Mouse (Mus musculus) CH12.LX (cell line): ENCODE measurements around the gene Sbsn. TPM values are rescaled to one million over a fixed set of nuclear protein-coding genes. Genes with fewer than 3 reads are reported as not detected.

Source experiments
- DNase-seq: peaks from one replicate; pipeline ENCODE4 v3.0.0-alpha.2; 2013; ENCODE audit errors: extremely low read depth
- H3K27ac ChIP-seq: 2 replicates; pipeline ENCODE4 v1.5.1; 2012; ENCODE audit warnings: low read depth, mild to moderate bottlenecking, control low read depth, moderate library complexity; ENCODE audit not compliant: insufficient read depth
- H3K27me3 ChIP-seq: replicated peaks from 2 replicates; pipeline ENCODE3; 2012; ENCODE audit warnings: inconsistent platforms
- H3K36me3 ChIP-seq, 2 experiments: replicated peaks in 1 of 2; 2 replicates each; pipeline versions ENCODE3 to v1.6.1; 2012; ENCODE audit warnings: inconsistent platforms in 1 of 2, low read length in 1 of 2, mild to moderate bottlenecking in 1 of 2, mixed read lengths in 1 of 2, moderate library complexity in 1 of 2; ENCODE audit not compliant: control insufficient read depth in 1 of 2, insufficient read depth in 1 of 2
- H3K4me1 ChIP-seq, 2 experiments: 2 replicates each; pipeline ENCODE4 v1.6.1; 2012; ENCODE audit warnings: inconsistent platforms in 1 of 2, moderate library complexity in 1 of 2; ENCODE audit not compliant: insufficient read depth in 2 of 2, control insufficient read depth in 1 of 2
- H3K4me2 ChIP-seq: 2 replicates; pipeline ENCODE4 v1.6.1; 2012; ENCODE audit warnings: low read depth, mild to moderate bottlenecking, control low read depth; ENCODE audit not compliant: poor library complexity, insufficient read depth, severe bottlenecking
- H3K4me3 ChIP-seq, 3 experiments: fragments of 150-350 bp in 1 of 3; sonication (generic) in 1 of 3; replicated peaks in 1 of 3; 2 replicates each; pipeline versions ENCODE3 to v1.5.1; 2011 to 2012; ENCODE audit warnings: low read depth in 2 of 3, low read length in 2 of 3, mild to moderate bottlenecking in 2 of 3, moderate library complexity in 2 of 3, control low read depth in 1 of 3, improper control_type of control experiment in 1 of 3, inconsistent platforms in 1 of 3, mixed read lengths in 1 of 3; ENCODE audit not compliant: poor library complexity in 1 of 3
- H3K79me2 ChIP-seq: replicated peaks from 2 replicates; pipeline ENCODE4 v1.6.1; 2012; ENCODE audit warnings: mild to moderate bottlenecking, moderate library complexity; ENCODE audit not compliant: control insufficient read depth, poor library complexity, insufficient read depth, severe bottlenecking; ENCODE audit errors: extremely low read depth
- H3K9ac ChIP-seq: 2 replicates; pipeline ENCODE4 v1.6.1; 2012; ENCODE audit warnings: low read depth, mild to moderate bottlenecking, control low read depth, moderate library complexity; ENCODE audit not compliant: insufficient read depth
- H3K9me3 ChIP-seq: replicated peaks from 2 replicates; pipeline ENCODE3; 2012; ENCODE audit warnings: low read length, inconsistent platforms, mixed read lengths
- BHLHE40 ChIP-seq: IDR thresholded peaks from 2 replicates; pipeline ENCODE4 v1.6.1; 2011; ENCODE audit warnings: mild to moderate bottlenecking, low read depth, low read length, improper control_type of control experiment
- CTCF ChIP-seq, 2 experiments: IDR thresholded peaks in 1 of 2; conservative IDR thresholded peaks in 1 of 2; 2 replicates each; pipeline ENCODE4 v1.5.1; 2011 to 2012; ENCODE audit warnings: low read depth in 2 of 2, low read length in 2 of 2, improper control_type of control experiment in 1 of 2, inconsistent platforms in 1 of 2, mild to moderate bottlenecking in 1 of 2, moderate library complexity in 1 of 2
- ELF1 ChIP-seq: IDR thresholded peaks from 2 replicates; pipeline ENCODE4 v1.6.1; 2014; ENCODE audit warnings: low read depth, mild to moderate bottlenecking, inconsistent platforms, low read length, improper control_type of control experiment
- ETS1 ChIP-seq: conservative IDR thresholded peaks from 2 replicates; pipeline ENCODE4 v1.6.1; 2012; ENCODE audit warnings: low read depth, mild to moderate bottlenecking, inconsistent platforms, low read length, improper control_type of control experiment, moderate library complexity
- HCFC1 ChIP-seq: IDR thresholded peaks from 2 replicates; pipeline ENCODE4 v1.6.1; 2012; ENCODE audit warnings: low read depth, mild to moderate bottlenecking, inconsistent platforms, low read length, improper control_type of control experiment
- JUN ChIP-seq: IDR thresholded peaks from 2 replicates; pipeline ENCODE4 v1.6.1; 2011; ENCODE audit warnings: low read depth, mild to moderate bottlenecking, low read length, improper control_type of control experiment, moderate library complexity; ENCODE audit not compliant: insufficient read depth
- JUND ChIP-seq: conservative IDR thresholded peaks from 2 replicates; pipeline ENCODE4 v1.6.1; 2011; ENCODE audit warnings: low read depth, low read length, improper control_type of control experiment
- KAT2A ChIP-seq: IDR thresholded peaks from 2 replicates; pipeline ENCODE4 v1.6.1; 2012; ENCODE audit warnings: low read length, improper control_type of control experiment, inconsistent platforms; ENCODE audit not compliant: insufficient replicate concordance
- MAFK ChIP-seq: IDR thresholded peaks from 2 replicates; pipeline ENCODE4 v1.6.1; 2011; ENCODE audit warnings: low read length, improper control_type of control experiment; ENCODE audit not compliant: insufficient replicate concordance
- MAX ChIP-seq: IDR thresholded peaks from 2 replicates; pipeline ENCODE4 v1.6.1; 2011; ENCODE audit warnings: low read length, improper control_type of control experiment
- MEF2A ChIP-seq: IDR thresholded peaks from 2 replicates; pipeline ENCODE4 v1.6.1; 2014; ENCODE audit warnings: low read depth, mild to moderate bottlenecking, inconsistent platforms, low read length, improper control_type of control experiment, borderline replicate concordance
- MXI1 ChIP-seq: IDR thresholded peaks from 2 replicates; pipeline ENCODE4 v1.6.1; 2011; ENCODE audit warnings: mild to moderate bottlenecking, low read depth, low read length, improper control_type of control experiment
- NELFE ChIP-seq: IDR thresholded peaks from 2 replicates; pipeline ENCODE4 v1.6.1; 2011; ENCODE audit warnings: low read depth, low read length, improper control_type of control experiment
- PAX5 ChIP-seq: IDR thresholded peaks from 2 replicates; pipeline ENCODE4 v1.6.1; 2012; ENCODE audit warnings: low read length, inconsistent platforms, mixed read lengths
- POLR2A ChIP-seq: IDR thresholded peaks from 2 replicates; pipeline ENCODE4 v1.6.1; 2011; ENCODE audit warnings: low read depth, mild to moderate bottlenecking, improper control_type of control experiment, low read length
- POLR2AphosphoS2 ChIP-seq: IDR thresholded peaks from 2 replicates; pipeline ENCODE4 v1.6.1; 2011; ENCODE audit warnings: low read depth, low read length, improper control_type of control experiment
- SIN3A ChIP-seq: IDR thresholded peaks from 2 replicates; pipeline ENCODE4 v1.6.1; 2012; ENCODE audit warnings: low read length, improper control_type of control experiment, inconsistent platforms
- USF1 ChIP-seq: IDR thresholded peaks from 2 replicates; pipeline ENCODE4 v1.6.1; 2014; ENCODE audit warnings: low read depth, mild to moderate bottlenecking, inconsistent platforms, low read length, improper control_type of control experiment
- ZKSCAN1 ChIP-seq: IDR thresholded peaks from 2 replicates; pipeline ENCODE4 v1.6.1; 2012; ENCODE audit warnings: low read depth, inconsistent platforms, low read length, improper control_type of control experiment, borderline replicate concordance
- ZMIZ1 ChIP-seq: IDR thresholded peaks from 2 replicates; pipeline ENCODE4 v1.6.1; 2012; ENCODE audit warnings: low read depth, mild to moderate bottlenecking, inconsistent platforms, low read length, improper control_type of control experiment
- ZNF384 ChIP-seq: IDR thresholded peaks from 2 replicates; pipeline ENCODE4 v1.6.1; 2012; ENCODE audit warnings: low read depth, low read length, improper control_type of control experiment, inconsistent platforms
- dilution Hi-C: fragments of 300-500 bp; cut with MboI; formaldehyde crosslinking; loops from 2 replicates; pipeline ENCODE4 v1.14.3; 2020; ENCODE audit warnings: low sequenced_read_pairs; ENCODE audit not compliant: extremely low pct_unique_long_range_greater_than_20kb, extremely low pct_ligation_motif_present
- in situ Hi-C: fragments of 300-500 bp; cut with MboI; formaldehyde crosslinking; loops from 3 replicates; pipeline ENCODE4 v1.14.3; 2019; ENCODE audit warnings: low sequenced_read_pairs, low pct_ligation_motif_present, low pct_unique_long_range_greater_than_20kb, mixed read lengths
- polyA plus RNA-seq: library from polyadenylated mRNA; unstranded; fragments of >175 nt; gene quantifications from 2 replicates; pipeline ENCODE4 v1.2.1, GENCODE M21; 2012; ENCODE audit warnings: low read depth; ENCODE audit not compliant: insufficient read length
- total RNA-seq, 2 experiments: library from RNA; depleted of rRNA; stranded (reverse); fragments of 300-350 nt in 1 of 2; fragments of >200 nt in 1 of 2; gene quantifications; 2 replicates each; pipeline ENCODE4 v1.2.3; 2012 to 2014

The Sbsn gene
- total and polyA plus RNA-seq, 3 experiments, result 0.30 to 0.76 (median 0.69) TPM

DNA sequence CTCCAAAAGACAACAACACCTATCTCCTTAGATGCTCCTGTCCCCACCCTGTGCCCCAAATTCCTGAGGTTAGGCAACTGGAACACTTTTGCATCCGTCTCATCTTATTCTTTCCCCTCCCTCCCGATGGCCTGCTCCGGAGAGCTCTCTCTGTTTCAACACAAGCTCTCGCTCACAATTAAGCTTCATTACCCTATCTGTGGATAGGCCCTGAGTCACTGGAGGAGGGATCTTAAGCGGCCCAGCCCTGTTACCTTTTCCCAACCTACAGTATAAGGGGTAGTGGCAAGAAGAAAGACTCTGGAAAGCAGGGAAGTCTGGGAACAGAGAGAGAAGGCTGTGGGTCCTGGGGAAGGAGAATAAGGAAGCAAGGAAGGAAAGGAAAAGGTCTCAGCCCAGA lies 12.2 kb downstream of the Sbsn start, which contains the start of gene Dmkn:
Gene Dmkn (plus strand): TSS at position 301 of the 400 bp plus-strand sequence.
- Histone ChIP-seq H3K9ac (no peak within 1 kb of the TSS), H3K9me3 (no peaks in the 10 kb centered on the region), H3K27ac (no peak within 1 kb of the TSS), H3K4me1 (peaks cover 4 to 30% of the 10 kb centered on the region in 2 experiments; a peak in 3 of 4 replicates), H3K4me3 (no peak within 1 kb of the TSS), H3K4me2 (no peak within 1 kb of the TSS), H3K27me3 (peaks cover 2% of the 10 kb centered on the region), H3K36me3 (no peaks in the 10 kb centered on the region), H3K79me2 (no peaks in the 10 kb centered on the region)
- in situ Hi-C loops, result no loop called here
- TF ChIP-seq ZNF384, result no peak
- TF ChIP-seq JUN, result no peak
- TF ChIP-seq ZMIZ1, result no peak
- TF ChIP-seq SIN3A, result no peak
- no peak for TF ChIP-seq CTCF (conservative IDR thresholded peaks at IDR 0.05 in 1 of 2, IDR thresholded peaks at IDR 0.05 in 1 of 2; ENCODE audit: low read depth in 2 of 2, low read length in 2 of 2)
- no peak for TF ChIP-seq HCFC1
- no peak for TF ChIP-seq MAX
- TF ChIP-seq POLR2A, result no peak
- no peak for TF ChIP-seq USF1
- no peak for TF ChIP-seq MEF2A
- TF ChIP-seq ZKSCAN1, result no peak
- TF ChIP-seq POLR2AphosphoS2, result no peak
- no peak for TF ChIP-seq ETS1
- TF ChIP-seq ELF1, result no peak
- TF ChIP-seq JUND, result no peak
- no peak for TF ChIP-seq PAX5
- TF ChIP-seq BHLHE40, result no peak
- TF ChIP-seq KAT2A, result no peak
- no peak for TF ChIP-seq MAFK
- dilution Hi-C loops, result no loop called here
- DNase-seq, result no peak

GRCm38 (mm10) chr7:30765173-30765572 lies 13.9 kb downstream of the Sbsn start:
- Histone ChIP-seq H3K27me3 (peaks cover 2% of the 10 kb centered on the region), H3K36me3 (no peaks in the 10 kb centered on the region), H3K27ac (no peak overlapping the region), H3K4me3 (no peak overlapping the region), H3K4me2 (no peak overlapping the region)
- DNase-seq, result no peak
- TF ChIP-seq HCFC1, result no peak
- no peak for TF ChIP-seq MXI1
- TF ChIP-seq KAT2A, result no peak
- TF ChIP-seq ZMIZ1, result no peak
- TF ChIP-seq MEF2A, result no peak
- no peak for TF ChIP-seq NELFE
- TF ChIP-seq, all 38 proteins: peak for 0
- dilution Hi-C loops, result no loop called here
- in situ Hi-C loops, result no loop called here
- Histone ChIP-seq H3K4me1 (peaks cover 4 to 36% of the 10 kb centered on the region in 2 experiments; a peak in 3 of 4 replicates), H3K79me2 (no peaks in the 10 kb centered on the region), H3K9me3 (no peaks in the 10 kb centered on the region), H3K9ac (no peak overlapping the region)
